Mouse (Mus musculus): ENCODE data around the gene Ldlrad3. TPM values are rescaled to one million over a fixed set of nuclear protein-coding genes. Genes with fewer than 3 reads are reported as not detected.
A peak's percentile ranks its signal among the peaks of the same experiment; 100 is the strongest.

The Ldlrad3 gene
- polyA plus RNA-seq, 1 experiment from 2014 or later, result 24.6 TPM

- Histone ChIP-seq H3K4me3 (ENCODE audit: low read length) (no peak overlapping the region), H3K9me3 (ENCODE audit: control insufficient read depth, low read length) (no peaks in the 10 kb centered on the region), H3K9ac (ENCODE audit: low read depth, low read length) (no peak overlapping the region), H3K4me1 (ENCODE audit: control insufficient read depth, insufficient read depth, low read depth, low read length) (peaks cover 3% of the 10 kb centered on the region; the same call in 1 of the 2 replicates), H3K4me2 (ENCODE audit: low read length) (no peak overlapping the region), H3K27me3 (replicated peaks; ENCODE audit: control insufficient read depth, insufficient read depth, low read length) (no peaks in the 10 kb centered on the region), H3K27ac (ENCODE audit: low read depth, low read length) (peak overlapping the region; percentile 48; the same call in 1 of the 2 replicates), H3K36me3 (ENCODE audit: control insufficient read depth, insufficient read depth, low read length) (no peaks in the 10 kb centered on the region)
- whole genome bisulfite sequencing, result 62% methylated on average over 4 of the region's 4 CpGs
- ATAC-seq, result no peak
Measured at GRCm38 (mm10) chr2:102100490-102100889, 85.7 kb downstream of the Ldlrad3 start.

GRCm38 (mm10) chr2:102099702-102100450, 86.3 kb downstream of the Ldlrad3 start:
- no peak overlapping the region for H3K4me2 ChIP-seq (ENCODE audit: low read length)
- H3K9me3 ChIP-seq (ENCODE audit: control insufficient read depth, low read length), result no peaks in the 10 kb centered on the region
- no peak for ATAC-seq
- no peaks in the 10 kb centered on the region for H3K36me3 ChIP-seq (ENCODE audit: control insufficient read depth, insufficient read depth, low read length)
- no peak overlapping the region for H3K4me3 ChIP-seq (ENCODE audit: low read length)
- no peak overlapping the region for H3K9ac ChIP-seq (ENCODE audit: low read depth, low read length)
- H3K27ac ChIP-seq (ENCODE audit: low read depth, low read length), result no peak overlapping the region
- WGBS, result 84% methylated on average over 14 of the region's 14 CpGs
- H3K4me1 ChIP-seq (ENCODE audit: control insufficient read depth, insufficient read depth, low read depth, low read length), result peaks cover 5% of the 10 kb centered on the region
- H3K27me3 ChIP-seq (replicated peaks; ENCODE audit: control insufficient read depth, insufficient read depth, low read length), result no peaks in the 10 kb centered on the region

GRCm38 (mm10) chr2:102099261-102099660, 86.9 kb downstream of the Ldlrad3 start:
- Histone ChIP-seq H3K9me3 (ENCODE audit: control insufficient read depth, low read length) (no peaks in the 10 kb centered on the region), H3K4me1 (ENCODE audit: control insufficient read depth, insufficient read depth, low read depth, low read length) (peaks cover 12% of the 10 kb centered on the region), H3K27me3 (replicated peaks; ENCODE audit: control insufficient read depth, insufficient read depth, low read length) (no peaks in the 10 kb centered on the region), H3K27ac (ENCODE audit: low read depth, low read length) (no peak overlapping the region), H3K9ac (ENCODE audit: low read depth, low read length) (no peak overlapping the region), H3K36me3 (ENCODE audit: control insufficient read depth, insufficient read depth, low read length) (no peaks in the 10 kb centered on the region), H3K4me3 (ENCODE audit: low read length) (no peak overlapping the region), H3K4me2 (ENCODE audit: low read length) (no peak overlapping the region)
- ATAC-seq, result no peak
- WGBS, result 94% methylated on average over 4 of the region's 4 CpGs

GRCm38 (mm10) chr2:102094773-102095172, 91.4 kb downstream of the Ldlrad3 start:
- Histone ChIP-seq H3K4me1 (ENCODE audit: control insufficient read depth, insufficient read depth, low read depth, low read length) (peaks cover 19% of the 10 kb centered on the region), H3K36me3 (ENCODE audit: control insufficient read depth, insufficient read depth, low read length) (no peaks in the 10 kb centered on the region), H3K4me3 (ENCODE audit: low read length) (no peak overlapping the region), H3K4me2 (ENCODE audit: low read length) (0 out of 2 replicates have a peak overlapping the region, but pooled peaks have one; percentile 2), H3K27me3 (replicated peaks; ENCODE audit: control insufficient read depth, insufficient read depth, low read length) (no peaks in the 10 kb centered on the region), H3K9me3 (ENCODE audit: control insufficient read depth, low read length) (no peaks in the 10 kb centered on the region), H3K9ac (ENCODE audit: low read depth, low read length) (no peak overlapping the region), H3K27ac (ENCODE audit: low read depth, low read length) (peak overlapping the region; percentile 16; the same call in 1 of the 2 replicates)
- ATAC-seq, result 0 out of 2 replicates have a peak, but pooled peaks have one; percentile 2
- WGBS, result 27% methylated on average over 11 of the region's 11 CpGs

GRCm38 (mm10) chr2:102094281-102094680, 91.9 kb downstream of the Ldlrad3 start:
- Histone ChIP-seq H3K36me3 (ENCODE audit: control insufficient read depth, insufficient read depth, low read length) (no peaks in the 10 kb centered on the region), H3K27me3 (replicated peaks; ENCODE audit: control insufficient read depth, insufficient read depth, low read length) (no peaks in the 10 kb centered on the region), H3K4me1 (ENCODE audit: control insufficient read depth, insufficient read depth, low read depth, low read length) (peaks cover 19% of the 10 kb centered on the region), H3K4me3 (ENCODE audit: low read length) (no peak overlapping the region), H3K9me3 (ENCODE audit: control insufficient read depth, low read length) (no peaks in the 10 kb centered on the region), H3K9ac (ENCODE audit: low read depth, low read length) (no peak overlapping the region), H3K4me2 (ENCODE audit: low read length) (0 out of 2 replicates have a peak overlapping the region, but pooled peaks have one; percentile 2), H3K27ac (ENCODE audit: low read depth, low read length) (peak overlapping the region; percentile 16; the same call in 1 of the 2 replicates)
- WGBS, result 49% methylated on average over 3 of the region's 3 CpGs
- 0 out of 2 replicates have a peak, but pooled peaks have one; percentile 2 for ATAC-seq

- H3K36me3 ChIP-seq (ENCODE audit: control insufficient read depth, insufficient read depth, low read length), result no peaks in the 10 kb centered on the region
- H3K4me3 ChIP-seq (ENCODE audit: low read length), result no peak overlapping the region
- H3K4me2 ChIP-seq (ENCODE audit: low read length), result no peak overlapping the region
- ATAC-seq, result no peak
- no peaks in the 10 kb centered on the region for H3K27me3 ChIP-seq (replicated peaks; ENCODE audit: control insufficient read depth, insufficient read depth, low read length)
- no peak overlapping the region; the same call in 1 of the 2 replicates for H3K27ac ChIP-seq (ENCODE audit: low read depth, low read length)
- no peaks in the 10 kb centered on the region for H3K9me3 ChIP-seq (ENCODE audit: control insufficient read depth, low read length)
- 72% methylated on average over 10 of the region's 10 CpGs for WGBS
- peak overlapping the region; percentile 3; the same call in 1 of the 2 replicates for H3K9ac ChIP-seq (ENCODE audit: low read depth, low read length)
- H3K4me1 ChIP-seq (ENCODE audit: control insufficient read depth, insufficient read depth, low read depth, low read length), result peaks cover 19% of the 10 kb centered on the region
Measured at GRCm38 (mm10) chr2:102092579-102092978, 93.6 kb downstream of the Ldlrad3 start.

GRCm38 (mm10) chr2:102091516-102092350, 94.5 kb downstream of the Ldlrad3 start:
- 20% methylated on average over 8 of the region's 8 CpGs for WGBS
- Histone ChIP-seq H3K27ac (ENCODE audit: low read depth, low read length) (peak overlapping the region; percentile 10), H3K27me3 (replicated peaks; ENCODE audit: control insufficient read depth, insufficient read depth, low read length) (no peaks in the 10 kb centered on the region), H3K36me3 (ENCODE audit: control insufficient read depth, insufficient read depth, low read length) (no peaks in the 10 kb centered on the region), H3K9me3 (ENCODE audit: control insufficient read depth, low read length) (no peaks in the 10 kb centered on the region), H3K4me3 (ENCODE audit: low read length) (no peak overlapping the region), H3K9ac (ENCODE audit: low read depth, low read length) (peak overlapping the region; percentile 16; the same call in 1 of the 2 replicates), H3K4me2 (ENCODE audit: low read length) (no peak overlapping the region), H3K4me1 (ENCODE audit: control insufficient read depth, insufficient read depth, low read depth, low read length) (peaks cover 19% of the 10 kb centered on the region)
- ATAC-seq, result peak; percentile 86

- H3K4me1 ChIP-seq (ENCODE audit: control insufficient read depth, insufficient read depth, low read depth, low read length), result peaks cover 10% of the 10 kb centered on the region
- no peaks in the 10 kb centered on the region for H3K36me3 ChIP-seq (ENCODE audit: control insufficient read depth, insufficient read depth, low read length)
- H3K27me3 ChIP-seq (replicated peaks; ENCODE audit: control insufficient read depth, insufficient read depth, low read length), result no peaks in the 10 kb centered on the region
- WGBS, result 96% methylated on average over 5 of the region's 5 CpGs
- H3K9ac ChIP-seq (ENCODE audit: low read depth, low read length), result no peak overlapping the region
- no peak overlapping the region for H3K4me2 ChIP-seq (ENCODE audit: low read length)
- no peak overlapping the region for H3K27ac ChIP-seq (ENCODE audit: low read depth, low read length)
- H3K9me3 ChIP-seq (ENCODE audit: control insufficient read depth, low read length), result no peaks in the 10 kb centered on the region
- no peak overlapping the region for H3K4me3 ChIP-seq (ENCODE audit: low read length)
- no peak for ATAC-seq
Measured at GRCm38 (mm10) chr2:102087787-102088186, 98.4 kb downstream of the Ldlrad3 start.

- Histone ChIP-seq H3K27me3 (replicated peaks; ENCODE audit: control insufficient read depth, insufficient read depth, low read length) (no peaks in the 10 kb centered on the region), H3K4me3 (ENCODE audit: low read length) (no peak overlapping the region), H3K4me2 (ENCODE audit: low read length) (no peak overlapping the region), H3K4me1 (ENCODE audit: control insufficient read depth, insufficient read depth, low read depth, low read length) (no peaks in the 10 kb centered on the region; the same call in 1 of the 2 replicates), H3K9me3 (ENCODE audit: control insufficient read depth, low read length) (no peaks in the 10 kb centered on the region), H3K27ac (ENCODE audit: low read depth, low read length) (no peak overlapping the region), H3K36me3 (ENCODE audit: control insufficient read depth, insufficient read depth, low read length) (no peaks in the 10 kb centered on the region), H3K9ac (ENCODE audit: low read depth, low read length) (no peak overlapping the region)
- no peak for ATAC-seq
- 97% methylated on average over 23 of the region's 23 CpGs for WGBS
Measured at GRCm38 (mm10) chr2:102086583-102086982, 99.6 kb downstream of the Ldlrad3 start.
